Mouse (Mus musculus): Measurements from ENCODE around the gene Amy2a1. TPM values are rescaled to one million over a fixed set of nuclear protein-coding genes. Genes with fewer than 3 reads are reported as not detected.

The Amy2a1 gene
- polyA plus RNA-seq (2015; fragmentation: Illumina TruSeq; extraction: RNeasy Lipid Tissue Mini Kit (QIAGEN cat#74804); ENCODE audit: insufficient read depth, low read depth, low replicate concordance): not detected

GRCm38 (mm10) chr3:113532328-113532727, at the start of gene Amy2a1:
Amy2a1 (minus strand) TSS chr3:113532428.

Other genes starting within 250 kb of the Amy2a1 start
- 6,236 TPM for gene Amy2a4, start 241.0 kb downstream of the Amy2a1 start, polyA plus RNA-seq (2015; fragmentation: Illumina TruSeq; extraction: RNeasy Lipid Tissue Mini Kit (QIAGEN cat#74804); ENCODE audit: insufficient read depth, low read depth, low replicate concordance)
- 6,236 TPM for gene Amy2a3, start 208.4 kb downstream of the Amy2a1 start, polyA plus RNA-seq (2015; fragmentation: Illumina TruSeq; extraction: RNeasy Lipid Tissue Mini Kit (QIAGEN cat#74804); ENCODE audit: insufficient read depth, low read depth, low replicate concordance)
- gene Amy2a2, start 175.8 kb downstream of the Amy2a1 start, polyA plus RNA-seq (2015; fragmentation: Illumina TruSeq; extraction: RNeasy Lipid Tissue Mini Kit (QIAGEN cat#74804); ENCODE audit: insufficient read depth, low read depth, low replicate concordance): 6,236 TPM
- gene Amy1, start 74.3 kb upstream of the Amy2a1 start, polyA plus RNA-seq (2015; fragmentation: Illumina TruSeq; extraction: RNeasy Lipid Tissue Mini Kit (QIAGEN cat#74804); ENCODE audit: insufficient read depth, low read depth, low replicate concordance): 74.0 TPM
- 7.6 TPM for gene Rnpc3, start 97.7 kb upstream of the Amy2a1 start, polyA plus RNA-seq (2015; fragmentation: Illumina TruSeq; extraction: RNeasy Lipid Tissue Mini Kit (QIAGEN cat#74804); ENCODE audit: insufficient read depth, low read depth, low replicate concordance)

Data from pancreas, adult 10 weeks (tissue).